Mouse (Mus musculus): ENCODE measurements around the gene Rexo5.

DNA sequence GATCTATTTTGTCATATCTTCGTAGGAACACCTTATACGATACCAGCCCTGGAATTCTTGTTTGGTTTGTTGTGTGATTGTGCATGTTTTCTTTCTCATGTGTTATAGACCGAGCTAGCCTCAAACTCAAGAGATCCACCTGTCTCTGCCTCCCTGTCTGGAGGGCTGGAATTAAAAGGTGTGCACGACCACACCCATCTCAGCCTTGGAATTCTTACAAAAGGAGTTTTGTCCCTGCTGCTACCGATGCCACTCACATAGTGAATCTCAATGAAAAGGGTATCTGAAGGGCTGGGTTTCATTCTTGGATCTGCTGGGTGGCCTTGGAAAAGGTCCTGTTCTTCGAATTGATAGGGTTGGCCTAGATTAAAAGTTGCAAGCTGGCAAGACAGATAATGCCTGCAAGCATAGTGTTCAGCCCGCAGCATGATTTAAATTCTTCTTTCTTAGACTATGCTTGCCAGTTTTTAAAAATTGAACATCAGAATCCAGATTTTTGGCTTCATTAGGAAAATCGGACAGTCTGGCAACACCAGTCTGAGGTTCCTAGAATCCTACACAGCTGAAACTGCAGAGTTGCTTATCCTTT lies 103.8 kb downstream of the Rexo5 start:
- TF ChIP-seq CTCF (conservative IDR thresholded peaks at IDR 0.05; ENCODE audit: low read length) (no peak), POU5F1 (IDR thresholded peaks at IDR 0.05; ENCODE audit: borderline replicate concordance, low read length) (no peak), NANOG (IDR thresholded peaks at IDR 0.05; ENCODE audit: borderline replicate concordance, low read length) (0 out of 2 replicates have a peak, but pooled peaks have one; percentile 20)
